Mouse (Mus musculus): Measurements from ENCODE around the gene 0610040J01Rik. TPM values are rescaled to one million over a fixed set of nuclear protein-coding genes. Genes with fewer than 3 reads are reported as not detected.

Gene 0610040J01Rik
- polyA plus RNA-seq, 1 experiment = 1.4 TPM

- TF ChIP-seq CTCF (IDR thresholded peaks at IDR 0.05; ENCODE audit: extremely low read depth, insufficient read depth, insufficient read length, insufficient replicate concordance) (no peak), POLR2A (IDR thresholded peaks at IDR 0.05; ENCODE audit: low read depth, low read length) (no peak)
- no peak overlapping the region for H3K27ac ChIP-seq (ENCODE audit: insufficient read depth, low read length)
- no peaks in the 10 kb centered on the region for H3K36me3 ChIP-seq (ENCODE audit: control insufficient read depth, insufficient read depth, low read length)
- no peak for DNase-seq (ENCODE audit: low read depth in 1 of 2, low spot score in 2 of 2)
- H3K27me3 ChIP-seq (ENCODE audit: control insufficient read depth, insufficient read depth, low read length) = no peaks in the 10 kb centered on the region
- H3K4me1 ChIP-seq (ENCODE audit: control insufficient read depth, insufficient read depth, insufficient read length) = no peaks in the 10 kb centered on the region
- WGBS = 92% methylated on average over 10 of the region's 10 CpGs
- H3K4me3 ChIP-seq (ENCODE audit: extremely low read depth, insufficient read depth, insufficient read length) = no peak overlapping the region
These were observed 23.9 kb upstream of the 0610040J01Rik start for GRCm38 (mm10) chr5:63788156-63788826.

GRCm38 (mm10) chr5:63812509-63812865 is 324 bp downstream of the 0610040J01Rik start:
- Histone ChIP-seq H3K4me3 (ENCODE audit: extremely low read depth, insufficient read depth, insufficient read length) (peak overlapping the region; percentile 54; the same call in 1 of the 2 replicates), H3K4me1 (ENCODE audit: control insufficient read depth, insufficient read depth, insufficient read length) (peaks cover 4% of the 10 kb centered on the region; the same call in 1 of the 2 replicates), H3K27me3 (ENCODE audit: control insufficient read depth, insufficient read depth, low read length) (peaks cover 11% of the 10 kb centered on the region), H3K27ac (ENCODE audit: insufficient read depth, low read length) (no peak overlapping the region), H3K36me3 (ENCODE audit: control insufficient read depth, insufficient read depth, low read length) (no peaks in the 10 kb centered on the region)
- 4% methylated on average over 26 of the region's 26 CpGs for WGBS
- TF ChIP-seq CTCF (IDR thresholded peaks at IDR 0.05; ENCODE audit: extremely low read depth, insufficient read depth, insufficient read length, insufficient replicate concordance) (no peak), POLR2A (IDR thresholded peaks at IDR 0.05; ENCODE audit: low read depth, low read length) (no peak)
- no peak for DNase-seq (ENCODE audit: low read depth in 1 of 2, low spot score in 2 of 2)

- Histone ChIP-seq H3K36me3 (ENCODE audit: control insufficient read depth, insufficient read depth, low read length) (no peaks in the 10 kb centered on the region), H3K27me3 (ENCODE audit: control insufficient read depth, insufficient read depth, low read length) (peaks cover 10% of the 10 kb centered on the region), H3K4me1 (ENCODE audit: control insufficient read depth, insufficient read depth, insufficient read length) (peaks cover 4% of the 10 kb centered on the region; the same call in 1 of the 2 replicates), H3K27ac (ENCODE audit: insufficient read depth, low read length) (no peak overlapping the region), H3K4me3 (ENCODE audit: extremely low read depth, insufficient read depth, insufficient read length) (no peak overlapping the region)
- no peak for TF ChIP-seq POLR2A (IDR thresholded peaks at IDR 0.05; ENCODE audit: low read depth, low read length)
- TF ChIP-seq CTCF (IDR thresholded peaks at IDR 0.05; ENCODE audit: extremely low read depth, insufficient read depth, insufficient read length, insufficient replicate concordance) = no peak
- DNase-seq (ENCODE audit: low read depth in 1 of 2, low spot score in 2 of 2) = no peak
- 93% methylated on average over 7 of the region's 7 CpGs for WGBS
These were observed 4.5 kb downstream of the 0610040J01Rik start for GRCm38 (mm10) chr5:63816643-63817042.

- H3K4me1 ChIP-seq (ENCODE audit: control insufficient read depth, insufficient read depth, insufficient read length) = peaks cover 2% of the 10 kb centered on the region; the same call in 1 of the 2 replicates
- H3K36me3 ChIP-seq (ENCODE audit: control insufficient read depth, insufficient read depth, low read length) = no peaks in the 10 kb centered on the region
- DNase-seq (ENCODE audit: low read depth in 1 of 2, low spot score in 2 of 2) = no peak
- no peak overlapping the region for H3K4me3 ChIP-seq (ENCODE audit: extremely low read depth, insufficient read depth, insufficient read length)
- peaks cover 5% of the 10 kb centered on the region for H3K27me3 ChIP-seq (ENCODE audit: control insufficient read depth, insufficient read depth, low read length)
- 85% methylated on average over 5 of the region's 5 CpGs for WGBS
- no peak for TF ChIP-seq POLR2A (IDR thresholded peaks at IDR 0.05; ENCODE audit: low read depth, low read length)
- TF ChIP-seq CTCF (IDR thresholded peaks at IDR 0.05; ENCODE audit: extremely low read depth, insufficient read depth, insufficient read length, insufficient replicate concordance) = no peak
- no peak overlapping the region for H3K27ac ChIP-seq (ENCODE audit: insufficient read depth, low read length)
These were observed 5.1 kb downstream of the 0610040J01Rik start for GRCm38 (mm10) chr5:63817270-63817669.

- DNase-seq (ENCODE audit: low read depth in 1 of 2, low spot score in 2 of 2) = no peak
- H3K27ac ChIP-seq (ENCODE audit: insufficient read depth, low read length) = no peak overlapping the region
These were observed 6.8 kb downstream of the 0610040J01Rik start for GRCm38 (mm10) chr5:63818975-63819374.

GRCm38 (mm10) chr5:63819519-63819918 is 7.4 kb downstream of the 0610040J01Rik start:
- no peaks in the 10 kb centered on the region for H3K4me1 ChIP-seq (ENCODE audit: control insufficient read depth, insufficient read depth, insufficient read length)

More at GRCm38 (mm10) chr5:63818975-63819374, 6.8 kb downstream of the 0610040J01Rik start:
- no peak overlapping the region for H3K4me3 ChIP-seq (ENCODE audit: extremely low read depth, insufficient read depth, insufficient read length)
- H3K27me3 ChIP-seq (ENCODE audit: control insufficient read depth, insufficient read depth, low read length) = no peaks in the 10 kb centered on the region
- 74% methylated on average over 4 of the region's 4 CpGs for WGBS
- TF ChIP-seq CTCF (IDR thresholded peaks at IDR 0.05; ENCODE audit: extremely low read depth, insufficient read depth, insufficient read length, insufficient replicate concordance) (no peak), POLR2A (IDR thresholded peaks at IDR 0.05; ENCODE audit: low read depth, low read length) (no peak)
- no peaks in the 10 kb centered on the region for H3K4me1 ChIP-seq (ENCODE audit: control insufficient read depth, insufficient read depth, insufficient read length)
- no peaks in the 10 kb centered on the region for H3K36me3 ChIP-seq (ENCODE audit: control insufficient read depth, insufficient read depth, low read length)

GRCm38 (mm10) chr5:63821176-63821575 is 9.0 kb downstream of the 0610040J01Rik start:
- no peak overlapping the region for H3K4me3 ChIP-seq (ENCODE audit: extremely low read depth, insufficient read depth, insufficient read length)
- no peak overlapping the region for H3K27ac ChIP-seq (ENCODE audit: insufficient read depth, low read length)
- no peaks in the 10 kb centered on the region for H3K27me3 ChIP-seq (ENCODE audit: control insufficient read depth, insufficient read depth, low read length)
- 0 out of 2 replicates have a peak, but pooled peaks have one; percentile 2 for TF ChIP-seq CTCF (IDR thresholded peaks at IDR 0.05; ENCODE audit: extremely low read depth, insufficient read depth, insufficient read length, insufficient replicate concordance)
- TF ChIP-seq POLR2A (IDR thresholded peaks at IDR 0.05; ENCODE audit: low read depth, low read length) = no peak
- DNase-seq (ENCODE audit: low read depth in 1 of 2, low spot score in 2 of 2) = peak in 1 of 2 experiments; percentile 16
- WGBS = 78% methylated on average over 5 of the region's 5 CpGs
- no peaks in the 10 kb centered on the region for H3K36me3 ChIP-seq (ENCODE audit: control insufficient read depth, insufficient read depth, low read length)
- H3K4me1 ChIP-seq (ENCODE audit: control insufficient read depth, insufficient read depth, insufficient read length) = no peaks in the 10 kb centered on the region; the same call in 1 of the 2 replicates

More at GRCm38 (mm10) chr5:63819519-63819918, 7.4 kb downstream of the 0610040J01Rik start:
- 88% methylated on average over 6 of the region's 6 CpGs for WGBS
- Histone ChIP-seq H3K27ac (ENCODE audit: insufficient read depth, low read length) (no peak overlapping the region), H3K36me3 (ENCODE audit: control insufficient read depth, insufficient read depth, low read length) (no peaks in the 10 kb centered on the region), H3K27me3 (ENCODE audit: control insufficient read depth, insufficient read depth, low read length) (no peaks in the 10 kb centered on the region), H3K4me3 (ENCODE audit: extremely low read depth, insufficient read depth, insufficient read length) (no peak overlapping the region)
- DNase-seq (ENCODE audit: low read depth in 1 of 2, low spot score in 2 of 2) = no peak
- TF ChIP-seq POLR2A (IDR thresholded peaks at IDR 0.05; ENCODE audit: low read depth, low read length) = no peak
- TF ChIP-seq CTCF (IDR thresholded peaks at IDR 0.05; ENCODE audit: extremely low read depth, insufficient read depth, insufficient read length, insufficient replicate concordance) = no peak

Measured in spleen, adult 2 months (tissue).